Mouse (Mus musculus) heart, adult 18-20 months (tissue): Measurements from ENCODE around the gene Rbx1. TPM values are rescaled to one million over a fixed set of nuclear protein-coding genes. Genes with fewer than 3 reads are reported as not detected.
A peak's percentile ranks its signal among the peaks of the same experiment; 100 is the strongest.

ENCODE experiments used
- DNase-seq, 2 experiments: peaks; one replicate each; pipeline ENCODE4 v3.0.0; 2021 to 2022; ENCODE audit warnings: mixed read lengths in 1 of 2
- total RNA-seq, 2 experiments: library from RNA; stranded (reverse); gene quantifications; 2 replicates each; pipeline ENCODE4 v1.2.3; 2021

Rbx1 gene
- total RNA-seq, 2 experiments from 2014 or later, result 113 to 130 TPM

DNA sequence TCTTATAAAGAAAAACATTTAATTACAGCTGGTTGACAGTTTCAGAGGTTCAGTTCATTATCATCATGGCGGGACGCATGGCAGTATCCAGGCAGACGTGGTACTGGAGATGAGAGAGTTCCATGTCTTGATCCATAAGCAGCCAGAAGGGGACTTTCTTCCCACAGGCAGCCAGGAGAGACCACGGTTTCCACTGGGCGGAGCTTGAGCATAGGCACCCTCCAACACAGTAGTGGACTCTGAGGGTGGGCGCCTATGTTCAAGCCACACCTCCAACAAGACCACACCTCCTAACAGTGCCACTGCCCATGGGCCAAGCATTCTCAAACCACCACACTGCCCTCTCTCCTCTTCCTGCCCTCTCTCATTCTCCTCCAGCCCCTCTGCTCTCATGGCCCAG is 17.6 kb downstream of the Rbx1 start:
- no peak for DNase-seq

DNA sequence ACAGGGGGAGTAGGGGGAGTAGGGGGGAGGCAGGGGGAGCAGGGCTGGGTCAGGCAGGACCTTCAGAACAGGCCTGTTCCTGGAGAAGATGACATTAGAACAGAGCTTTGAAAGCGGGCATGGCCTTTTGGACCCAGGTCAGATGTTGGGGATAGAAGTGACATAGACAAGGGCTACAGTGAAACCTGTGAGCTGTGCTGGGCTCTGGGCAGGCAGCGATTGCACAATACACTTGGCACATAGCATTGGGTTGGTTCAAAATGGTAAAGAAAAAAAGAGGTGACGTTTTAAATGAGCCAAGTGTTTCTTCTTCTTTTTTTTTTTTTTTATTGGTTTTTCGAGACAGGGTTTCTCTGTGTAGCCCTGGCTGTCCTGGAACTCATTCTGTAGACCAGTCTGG is 19.4 kb downstream of the Rbx1 start:
- no peak for DNase-seq

GRCm38 (mm10) chr15:81503466-81503865 is 37.4 kb downstream of the Rbx1 start:
- peak in 1 of 2 experiments; percentile 18 for DNase-seq

DNA sequence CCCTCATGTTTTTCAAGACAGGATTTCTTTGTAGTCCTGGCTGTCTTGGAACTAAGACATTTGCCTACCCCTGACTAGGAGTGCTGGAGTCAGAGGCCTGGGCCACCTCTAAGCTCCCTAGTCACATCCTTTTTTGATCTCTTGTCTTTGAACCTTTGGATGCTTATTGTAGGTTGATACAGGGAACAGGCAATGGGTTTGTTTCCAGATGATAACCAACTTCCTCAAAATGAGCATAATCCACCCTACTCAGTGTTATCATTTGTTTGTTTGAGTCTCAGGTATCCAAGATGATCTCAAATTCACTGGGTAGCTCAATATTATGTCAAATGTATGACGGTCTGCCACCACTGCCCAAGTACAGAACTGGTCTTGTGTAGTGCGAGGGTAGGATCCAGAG is 37.9 kb downstream of the Rbx1 start:
- DNase-seq, result no peak

DNA sequence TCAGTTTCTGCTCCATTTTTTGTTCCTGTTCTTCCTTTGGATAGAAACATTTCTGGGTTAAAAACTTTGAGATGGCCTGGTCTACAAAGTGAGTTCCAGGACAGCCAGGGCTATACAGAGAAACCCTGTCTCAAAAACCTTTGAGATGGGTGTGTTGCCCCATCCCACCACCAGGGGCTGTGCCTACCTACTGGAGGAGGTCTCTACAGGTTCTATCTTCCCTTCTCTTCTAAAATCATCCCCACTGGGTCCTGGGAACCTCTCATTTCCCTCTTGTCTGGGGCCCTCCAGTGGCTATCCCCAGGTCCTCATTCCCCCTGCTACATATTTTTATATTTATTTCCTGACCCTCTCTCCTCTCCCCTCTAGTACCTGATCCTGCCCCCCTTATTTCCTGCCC is 41.1 kb downstream of the Rbx1 start:
- peak in 1 of 2 experiments; percentile 12 for DNase-seq

- no peak for DNase-seq
Observed at GRCm38 (mm10) chr15:81510621-81511020, 44.5 kb downstream of the Rbx1 start.

DNA sequence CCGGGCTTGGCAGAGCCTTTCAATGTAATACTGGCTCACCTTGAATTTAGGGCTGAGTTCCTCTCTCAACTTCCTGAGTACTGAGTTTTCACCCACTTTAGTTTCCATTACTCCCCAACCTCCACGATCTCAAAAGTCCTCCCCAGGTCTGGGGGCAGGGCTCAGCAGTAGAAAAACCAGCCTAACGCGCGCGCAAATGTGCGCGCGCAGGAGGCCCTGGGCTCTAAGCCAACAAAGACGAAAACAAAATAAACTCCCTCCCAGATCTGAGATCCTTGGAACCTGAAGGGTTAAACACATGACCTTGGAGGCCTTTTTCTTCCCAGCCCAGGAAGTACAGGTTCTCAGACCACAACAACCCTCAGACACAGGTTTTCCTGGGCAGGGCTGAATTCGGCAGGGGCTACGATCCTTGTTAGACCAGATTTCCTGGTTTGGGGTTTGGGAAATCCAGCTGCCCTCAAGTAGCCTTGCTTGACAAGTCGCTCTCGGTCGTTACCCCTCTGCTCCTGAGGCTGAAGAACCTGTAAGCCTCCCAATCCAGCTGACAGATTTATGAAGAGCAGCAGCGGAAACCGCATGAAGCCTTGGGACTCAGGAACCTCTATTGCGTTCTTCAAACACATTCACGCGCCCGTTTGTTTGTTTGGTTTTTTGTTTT is 45.6 kb downstream of the Rbx1 start:
- DNase-seq, result peak; percentile 42 to 59

- peak; percentile 89 to 93 for DNase-seq
Observed at GRCm38 (mm10) chr15:81514111-81514971, 48.2 kb downstream of the Rbx1 start.

- no peak for DNase-seq
Observed at GRCm38 (mm10) chr15:81515221-81515620, 49.1 kb downstream of the Rbx1 start.

DNA sequence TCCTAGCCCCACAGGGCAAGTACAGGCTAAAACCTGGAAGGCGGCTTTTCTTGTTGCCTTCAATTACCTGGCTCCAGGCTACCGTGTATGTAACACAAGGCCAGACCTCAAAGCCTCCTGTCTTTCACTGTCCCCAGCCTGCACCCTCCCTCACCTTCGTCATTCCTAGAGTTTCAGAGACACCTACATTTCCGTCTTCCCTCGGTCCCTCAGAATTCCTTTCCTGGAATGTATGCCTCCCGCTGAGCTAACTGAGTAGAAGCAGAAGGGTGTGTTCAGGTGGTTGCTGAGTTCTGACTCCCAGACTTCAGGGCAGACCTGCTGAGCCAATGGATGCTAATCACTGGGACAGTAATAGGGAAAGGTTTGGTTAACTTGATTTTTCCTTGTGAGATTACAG is 51.9 kb downstream of the Rbx1 start:
- no peak for DNase-seq

- no peak for DNase-seq
Observed at GRCm38 (mm10) chr15:81518761-81519160, 52.7 kb downstream of the Rbx1 start.

DNA sequence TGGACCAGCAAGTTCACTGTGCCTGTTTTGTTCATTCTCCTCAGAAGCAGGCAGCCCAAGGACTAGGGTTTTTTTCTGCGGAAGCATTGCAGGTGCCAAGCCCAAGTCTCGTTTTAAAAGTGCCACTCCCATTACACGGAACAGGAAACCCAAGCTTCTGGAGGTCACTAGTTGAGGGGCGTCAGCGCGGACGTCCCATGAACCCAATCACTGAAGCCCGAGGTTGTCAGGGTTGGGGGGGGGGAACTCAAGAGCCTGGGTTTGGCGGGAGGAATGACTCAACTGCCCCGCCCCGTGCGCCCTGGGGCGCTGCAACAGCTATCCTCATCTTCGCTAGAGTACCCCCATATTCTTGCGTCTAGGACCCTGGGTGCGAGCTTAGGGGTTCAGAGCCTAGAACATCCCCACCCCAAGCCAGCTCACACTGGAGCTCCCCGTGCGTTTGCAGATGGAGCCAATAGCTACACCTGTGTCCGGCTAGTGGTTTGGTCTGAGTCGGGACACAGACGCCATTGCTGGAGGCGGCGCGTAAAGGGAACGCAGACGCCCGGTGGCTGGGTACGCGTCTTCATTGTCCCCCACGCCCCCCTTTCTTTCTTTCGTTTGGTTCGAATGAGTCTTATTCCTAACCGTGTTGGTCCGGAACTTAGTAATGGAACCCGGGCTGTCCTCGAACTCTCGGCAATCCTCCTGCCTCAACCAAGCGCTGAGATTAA is 56.1 kb downstream of the Rbx1 start:
- DNase-seq, result peak; percentile 81 to 87

GRCm38 (mm10) chr15:81522761-81523168 is 56.7 kb downstream of the Rbx1 start:
- no peak for DNase-seq

- DNase-seq, result peak; percentile 96 to 97
Observed at GRCm38 (mm10) chr15:81523169-81523871, 57.2 kb downstream of the Rbx1 start.

GRCm38 (mm10) chr15:81523901-81524300 is 57.8 kb downstream of the Rbx1 start:
- peak in 1 of 2 experiments; percentile 41 for DNase-seq

Other genes starting within 250 kb of the Rbx1 start
- not detected for gene Mchr1, start 230.8 kb upstream of the Rbx1 start, total RNA-seq
- 10 to 100 TPM; 14.5 to 17.4 TPM for gene Slc25a17, start 105.5 kb upstream of the Rbx1 start, total RNA-seq
- 100 to 1,000 TPM; 122 TPM for gene St13, start 66.2 kb upstream of the Rbx1 start, total RNA-seq
- gene Xpnpep3, start 66.2 kb upstream of the Rbx1 start, total RNA-seq, result 10 to 100 TPM; 11.4 to 13.3 TPM
- not detected for gene Dnajb7, start 58.0 kb upstream of the Rbx1 start, total RNA-seq
- gene Ep300, start 119.1 kb downstream of the Rbx1 start, total RNA-seq, result 10 to 100 TPM; 40.7 to 42.1 TPM
- gene L3mbtl2, start 197.6 kb downstream of the Rbx1 start, total RNA-seq, result 10 to 100 TPM; 11.9 to 14.1 TPM
- 1 to 10 TPM in 1 of 2 experiments, under 1 TPM in 1; 0.92 to 2.2 TPM for gene Chadl, start 231.0 kb downstream of the Rbx1 start, total RNA-seq